Mouse (Mus musculus): ENCODE measurements around the gene Wrap53. TPM values are rescaled to one million over a fixed set of nuclear protein-coding genes. Genes with fewer than 3 reads are reported as not detected.
A peak's percentile ranks its signal among the peaks of the same experiment; 100 is the strongest.

Gene Wrap53
- total and polyA plus RNA-seq, 2 experiments from 2014 or later = 12.8 to 19.4 TPM

DNA sequence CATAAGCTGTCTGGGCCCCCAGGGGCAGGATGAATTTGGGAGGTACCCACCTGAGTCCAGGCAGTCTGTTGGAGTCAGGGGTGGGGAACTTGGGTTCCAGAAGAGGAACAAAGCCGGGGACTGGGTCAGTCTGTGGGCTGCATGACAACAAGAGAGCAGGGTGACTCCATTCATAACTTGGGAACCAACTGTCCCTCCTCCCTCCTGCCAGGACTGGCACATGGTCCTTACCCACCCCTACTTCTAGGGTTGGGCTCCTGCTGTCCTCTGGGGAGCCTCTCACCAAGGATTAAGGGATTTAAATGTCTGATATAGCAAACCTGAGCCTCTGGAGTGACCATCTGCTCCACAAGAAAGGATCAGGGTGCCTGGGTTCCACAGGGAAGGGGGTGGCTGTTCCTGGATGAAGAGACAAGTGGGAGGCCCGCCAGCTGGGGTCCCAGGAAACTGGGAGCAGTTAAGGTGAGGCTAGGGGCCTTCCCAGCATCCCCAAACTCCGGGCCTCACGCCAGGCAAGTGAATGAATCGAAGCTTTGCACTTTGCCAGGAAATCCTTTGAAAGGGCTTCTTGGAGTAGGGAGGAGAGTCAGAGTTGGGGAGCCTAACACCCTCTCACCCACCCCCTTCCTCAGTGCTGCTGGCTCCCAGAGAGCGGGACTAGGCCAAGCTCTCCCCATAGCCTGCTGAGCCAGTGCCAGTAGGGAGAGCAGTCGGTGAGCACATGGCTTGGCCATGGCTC lies 12.0 kb upstream of the Wrap53 start:
- DNase-seq (ENCODE audit: low spot score) (peak; percentile 83), ATAC-seq (peak; percentile 94)

DNA sequence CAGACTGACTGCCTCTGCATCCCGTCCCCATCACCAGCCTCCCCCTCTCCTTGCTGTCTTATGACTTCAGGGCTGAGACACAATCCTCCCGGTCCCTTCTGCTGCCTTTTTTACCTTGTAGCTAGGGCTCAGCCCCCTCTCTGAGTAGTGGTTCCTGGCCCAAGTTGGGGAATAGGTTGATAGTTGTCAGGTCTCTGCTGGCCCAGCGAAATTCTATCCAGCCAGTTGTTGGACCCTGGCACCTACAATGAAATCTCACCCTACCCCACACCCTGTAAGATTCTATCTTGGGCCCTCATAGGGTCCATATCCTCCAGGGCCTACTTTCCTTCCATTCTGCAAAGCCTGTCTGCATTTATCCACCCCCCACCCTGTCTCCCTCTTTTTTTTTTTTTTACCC lies 11.4 kb upstream of the Wrap53 start:
- H3K27me3 ChIP-seq (ENCODE audit: insufficient read depth, low read length) = no peaks in the 10 kb centered on the region
- no peak for ATAC-seq
- H3K36me3 ChIP-seq (ENCODE audit: insufficient read depth, low read length) = peaks cover 23% of the 10 kb centered on the region
- no peak for TF ChIP-seq CTCF (IDR thresholded peaks at IDR 0.05; ENCODE audit: low read depth)
- H3K27ac ChIP-seq = peak overlapping the region; percentile 67
- no peak overlapping the region for H3K4me2 ChIP-seq (ENCODE audit: low read depth, low read length)
- no peaks in the 10 kb centered on the region for H3K4me1 ChIP-seq (ENCODE audit: insufficient read depth, low read length)
- no peak overlapping the region for H3K9ac ChIP-seq (replicated peaks; ENCODE audit: low read length)
- WGBS = 86% methylated on average over 3 of the region's 3 CpGs
- DNase-seq (ENCODE audit: low spot score) = no peak
- no peaks in the 10 kb centered on the region for H3K9me3 ChIP-seq (ENCODE audit: low read length)
- no peak overlapping the region for H3K4me3 ChIP-seq (ENCODE audit: low read length)

More for the DNA sequence above, 12.0 kb upstream of the Wrap53 start:
- Histone ChIP-seq H3K4me1 (ENCODE audit: insufficient read depth, low read length) (no peaks in the 10 kb centered on the region), H3K4me2 (ENCODE audit: low read depth, low read length) (no peak overlapping the region), H3K27me3 (ENCODE audit: insufficient read depth, low read length) (no peaks in the 10 kb centered on the region), H3K27ac (peak overlapping the region; percentile 67; the same call in 1 of the 2 replicates), H3K9ac (replicated peaks; ENCODE audit: low read length) (no peak overlapping the region), H3K9me3 (ENCODE audit: low read length) (no peaks in the 10 kb centered on the region), H3K4me3 (ENCODE audit: low read length) (no peak overlapping the region), H3K36me3 (ENCODE audit: insufficient read depth, low read length) (peaks cover 23% of the 10 kb centered on the region)
- TF ChIP-seq CTCF (IDR thresholded peaks at IDR 0.05; ENCODE audit: low read depth) = no peak
- WGBS = 43% methylated on average over 7 of the region's 7 CpGs

GRCm38 (mm10) chr11:69590622-69591021 lies 10.6 kb upstream of the Wrap53 start:
- DNase-seq (ENCODE audit: low spot score) (no peak), ATAC-seq (no peak)
- no peak for TF ChIP-seq CTCF (IDR thresholded peaks at IDR 0.05; ENCODE audit: low read depth)
- Histone ChIP-seq H3K27ac (0 out of 2 replicates have a peak overlapping the region, but pooled peaks have one; percentile 67), H3K4me1 (ENCODE audit: insufficient read depth, low read length) (no peaks in the 10 kb centered on the region), H3K9me3 (ENCODE audit: low read length) (no peaks in the 10 kb centered on the region), H3K27me3 (ENCODE audit: insufficient read depth, low read length) (no peaks in the 10 kb centered on the region), H3K4me3 (ENCODE audit: low read length) (no peak overlapping the region), H3K4me2 (ENCODE audit: low read depth, low read length) (no peak overlapping the region), H3K9ac (replicated peaks; ENCODE audit: low read length) (no peak overlapping the region), H3K36me3 (ENCODE audit: insufficient read depth, low read length) (peaks cover 23% of the 10 kb centered on the region)
- 95% methylated on average over 8 of the region's 8 CpGs for WGBS

- Histone ChIP-seq H3K4me2 (ENCODE audit: low read depth, low read length) (no peak overlapping the region), H3K36me3 (ENCODE audit: insufficient read depth, low read length) (peaks cover 23% of the 10 kb centered on the region), H3K27me3 (ENCODE audit: insufficient read depth, low read length) (no peaks in the 10 kb centered on the region), H3K27ac (no peak overlapping the region), H3K9ac (replicated peaks; ENCODE audit: low read length) (no peak overlapping the region), H3K4me1 (ENCODE audit: insufficient read depth, low read length) (no peaks in the 10 kb centered on the region), H3K4me3 (ENCODE audit: low read length) (no peak overlapping the region), H3K9me3 (ENCODE audit: low read length) (no peaks in the 10 kb centered on the region)
- ATAC-seq (no peak), DNase-seq (ENCODE audit: low spot score) (no peak)
- 94% methylated on average over 22 of the region's 22 CpGs for WGBS
- TF ChIP-seq CTCF (IDR thresholded peaks at IDR 0.05; ENCODE audit: low read depth) = no peak
Measured at GRCm38 (mm10) chr11:69589207-69589834, 9.3 kb upstream of the Wrap53 start.

DNA sequence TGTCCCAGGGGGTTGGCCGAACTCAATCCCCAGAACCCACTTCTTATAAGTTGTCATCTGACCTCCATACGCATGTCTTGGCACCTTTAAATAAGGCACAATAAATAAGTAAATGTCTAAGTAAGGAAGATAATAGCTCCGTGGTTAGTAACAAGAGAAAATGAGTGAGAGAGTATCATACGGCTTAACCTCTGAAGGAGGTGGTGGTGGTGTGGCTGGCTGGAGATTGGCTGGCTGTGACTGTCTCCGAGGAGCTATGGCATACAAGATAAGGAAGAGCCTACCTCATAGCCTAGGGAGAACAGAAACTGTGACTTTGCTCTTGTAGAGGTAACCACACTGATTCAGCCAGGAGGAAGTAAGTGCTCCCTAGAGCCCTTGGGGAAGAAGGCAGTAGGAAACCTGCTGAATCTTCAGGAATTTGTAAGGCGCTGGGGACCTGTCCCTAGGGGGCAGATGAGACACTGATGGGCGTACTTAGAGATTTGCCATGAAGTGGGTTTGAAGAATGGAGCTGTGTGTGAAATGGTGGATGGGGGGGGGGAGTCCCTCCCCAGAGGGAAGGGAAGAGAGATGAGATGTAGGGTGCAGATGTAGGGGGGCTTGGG lies 5.8 kb upstream of the Wrap53 start:
- Histone ChIP-seq H3K9me3 (ENCODE audit: low read length) (no peaks in the 10 kb centered on the region), H3K36me3 (ENCODE audit: insufficient read depth, low read length) (peaks cover 23% of the 10 kb centered on the region), H3K4me1 (ENCODE audit: insufficient read depth, low read length) (no peaks in the 10 kb centered on the region), H3K9ac (replicated peaks; ENCODE audit: low read length) (no peak overlapping the region), H3K4me2 (ENCODE audit: low read depth, low read length) (no peak overlapping the region), H3K27ac (no peak overlapping the region), H3K27me3 (ENCODE audit: insufficient read depth, low read length) (no peaks in the 10 kb centered on the region), H3K4me3 (ENCODE audit: low read length) (no peak overlapping the region)
- 82% methylated on average over 7 of the region's 7 CpGs for WGBS
- no peak for TF ChIP-seq CTCF (IDR thresholded peaks at IDR 0.05; ENCODE audit: low read depth)
- ATAC-seq (no peak), DNase-seq (ENCODE audit: low spot score) (no peak)

- Histone ChIP-seq H3K9ac (replicated peaks; ENCODE audit: low read length) (no peak overlapping the region), H3K27ac (no peak overlapping the region), H3K9me3 (ENCODE audit: low read length) (no peaks in the 10 kb centered on the region), H3K4me1 (ENCODE audit: insufficient read depth, low read length) (no peaks in the 10 kb centered on the region), H3K4me2 (ENCODE audit: low read depth, low read length) (no peak overlapping the region), H3K27me3 (ENCODE audit: insufficient read depth, low read length) (no peaks in the 10 kb centered on the region), H3K36me3 (ENCODE audit: insufficient read depth, low read length) (peaks cover 23% of the 10 kb centered on the region), H3K4me3 (ENCODE audit: low read length) (no peak overlapping the region)
- 95% methylated on average over 13 of the region's 13 CpGs for WGBS
- no peak for TF ChIP-seq CTCF (IDR thresholded peaks at IDR 0.05; ENCODE audit: low read depth)
- no peak for ATAC-seq
- no peak for DNase-seq (ENCODE audit: low spot score)
Measured at GRCm38 (mm10) chr11:69584937-69585336, 4.9 kb upstream of the Wrap53 start.
